Mouse (Mus musculus): Measurements from ENCODE around the gene Chfr. TPM values are rescaled to one million over a fixed set of nuclear protein-coding genes. Genes with fewer than 3 reads are reported as not detected.

Gene Chfr
- polyA plus RNA-seq, 1 experiment: 20.4 TPM

- H3K4me3 ChIP-seq: peak overlapping the region; percentile 84
- peaks cover 17% of the 10 kb centered on the region for H3K79me2 ChIP-seq (ENCODE audit: control insufficient read depth, insufficient read depth)
- H3K36me3 ChIP-seq (ENCODE audit: control insufficient read depth, insufficient read depth): peaks cover 4% of the 10 kb centered on the region
- H3K4me2 ChIP-seq (ENCODE audit: low read depth): peak overlapping the region; percentile 68
- H3ac ChIP-seq (ENCODE audit: control insufficient read depth, insufficient read length): peak overlapping the region; percentile 63
- H3K27me3 ChIP-seq (ENCODE audit: control insufficient read depth, insufficient read depth, insufficient read length): no peaks in the 10 kb centered on the region
- TF ChIP-seq MYOD1 (IDR thresholded peaks at IDR 0.05; ENCODE audit: control insufficient read depth in 1 of 3, insufficient read length in 2 of 3, low read depth in 2 of 3) (no peak), USF1 (IDR thresholded peaks at IDR 0.05; ENCODE audit: low read depth) (no peak), TCF12 (IDR thresholded peaks at IDR 0.05; ENCODE audit: insufficient read depth, poor library complexity, severe bottlenecking) (no peak), SRF (IDR thresholded peaks at IDR 0.05; ENCODE audit: control insufficient read depth, insufficient read length, low read depth) (no peak), POLR2AphosphoS2 (IDR thresholded peaks at IDR 0.05; ENCODE audit: insufficient read length, low read depth) (no peak), POLR2A (IDR thresholded peaks at IDR 0.05; ENCODE audit: insufficient read length, low read depth) (no peak), TCF3 (IDR thresholded peaks at IDR 0.05; ENCODE audit: insufficient read length, low read depth) (no peak), MYOG (IDR thresholded peaks at IDR 0.05; ENCODE audit: control insufficient read depth in 1 of 3, insufficient read depth in 1 of 3, insufficient read length in 2 of 3, low read depth in 2 of 3) (no peak), MAX (IDR thresholded peaks at IDR 0.05; ENCODE audit: low read depth) (no peak), REST (IDR thresholded peaks at IDR 0.05; ENCODE audit: insufficient read depth, insufficient read length) (no peak), CEBPB (IDR thresholded peaks at IDR 0.05; ENCODE audit: insufficient read depth, poor library complexity, severe bottlenecking) (no peak), E2F4 (IDR thresholded peaks at IDR 0.05; ENCODE audit: insufficient read depth) (no peak)
These were observed 29.3 kb upstream of the Chfr start for GRCm38 (mm10) chr5:110106140-110106871.

GRCm38 (mm10) chr5:110106901-110107564 lies 28.6 kb upstream of the Chfr start:
- Histone ChIP-seq H3K79me2 (ENCODE audit: control insufficient read depth, insufficient read depth) (peaks cover 17% of the 10 kb centered on the region), H3K4me2 (ENCODE audit: low read depth) (peak overlapping the region; percentile 68), H3K4me3 (peak overlapping the region; percentile 84), H3ac (ENCODE audit: control insufficient read depth, insufficient read length) (peak overlapping the region; percentile 63), H3K27me3 (ENCODE audit: control insufficient read depth, insufficient read depth, insufficient read length) (no peaks in the 10 kb centered on the region), H3K36me3 (ENCODE audit: control insufficient read depth, insufficient read depth) (peaks cover 4% of the 10 kb centered on the region)
- no peak for TF ChIP-seq TCF12 (IDR thresholded peaks at IDR 0.05; ENCODE audit: insufficient read depth, poor library complexity, severe bottlenecking)
- no peak for TF ChIP-seq REST (IDR thresholded peaks at IDR 0.05; ENCODE audit: insufficient read depth, insufficient read length)
- no peak for TF ChIP-seq SRF (IDR thresholded peaks at IDR 0.05; ENCODE audit: control insufficient read depth, insufficient read length, low read depth)
- no peak for TF ChIP-seq POLR2AphosphoS2 (IDR thresholded peaks at IDR 0.05; ENCODE audit: insufficient read length, low read depth)
- no peak for TF ChIP-seq POLR2A (IDR thresholded peaks at IDR 0.05; ENCODE audit: insufficient read length, low read depth)
- TF ChIP-seq MYOD1 (IDR thresholded peaks at IDR 0.05; ENCODE audit: control insufficient read depth in 1 of 3, insufficient read length in 2 of 3, low read depth in 2 of 3): no peak
- TF ChIP-seq CEBPB (IDR thresholded peaks at IDR 0.05; ENCODE audit: insufficient read depth, poor library complexity, severe bottlenecking): no peak
- TF ChIP-seq MYOG (IDR thresholded peaks at IDR 0.05; ENCODE audit: control insufficient read depth in 1 of 3, insufficient read depth in 1 of 3, insufficient read length in 2 of 3, low read depth in 2 of 3): no peak
- TF ChIP-seq E2F4 (IDR thresholded peaks at IDR 0.05; ENCODE audit: insufficient read depth): no peak
- TF ChIP-seq TCF3 (IDR thresholded peaks at IDR 0.05; ENCODE audit: insufficient read length, low read depth): no peak
- TF ChIP-seq USF1 (IDR thresholded peaks at IDR 0.05; ENCODE audit: low read depth): no peak
- TF ChIP-seq MAX (IDR thresholded peaks at IDR 0.05; ENCODE audit: low read depth): no peak

- TF ChIP-seq E2F4 (IDR thresholded peaks at IDR 0.05; ENCODE audit: insufficient read depth) (no peak), POLR2A (IDR thresholded peaks at IDR 0.05; ENCODE audit: insufficient read length, low read depth) (peak; percentile 69), MYOD1 (IDR thresholded peaks at IDR 0.05; ENCODE audit: control insufficient read depth in 1 of 3, insufficient read length in 2 of 3, low read depth in 2 of 3) (peak in 1 of 3 experiments; percentile 10), MYOG (IDR thresholded peaks at IDR 0.05; ENCODE audit: control insufficient read depth in 1 of 3, insufficient read depth in 1 of 3, insufficient read length in 2 of 3, low read depth in 2 of 3) (peak in 1 of 3 experiments; percentile 4), REST (IDR thresholded peaks at IDR 0.05; ENCODE audit: insufficient read depth, insufficient read length) (no peak), POLR2AphosphoS2 (IDR thresholded peaks at IDR 0.05; ENCODE audit: insufficient read length, low read depth) (peak; percentile 53), USF1 (IDR thresholded peaks at IDR 0.05; ENCODE audit: low read depth) (no peak), MAX (IDR thresholded peaks at IDR 0.05; ENCODE audit: low read depth) (peak; percentile 11), CEBPB (IDR thresholded peaks at IDR 0.05; ENCODE audit: insufficient read depth, poor library complexity, severe bottlenecking) (no peak)
- Histone ChIP-seq H3K4me3 (peak within 1 kb of the TSS; percentile 84), H3K79me2 (ENCODE audit: control insufficient read depth, insufficient read depth) (peaks cover 17% of the 10 kb centered on the region), H3K27me3 (ENCODE audit: control insufficient read depth, insufficient read depth, insufficient read length) (no peaks in the 10 kb centered on the region), H3ac (ENCODE audit: control insufficient read depth, insufficient read length) (peak within 1 kb of the TSS; percentile 63), H3K36me3 (ENCODE audit: control insufficient read depth, insufficient read depth) (peaks cover 4% of the 10 kb centered on the region), H3K4me2 (ENCODE audit: low read depth) (peak within 1 kb of the TSS; percentile 74)
These were observed 27.9 kb upstream of the Chfr start, which contains the start of gene Gtpbp6 for GRCm38 (mm10) chr5:110107581-110108304. Gtpbp6 (minus strand) TSS chr5:110108197.

DNA sequence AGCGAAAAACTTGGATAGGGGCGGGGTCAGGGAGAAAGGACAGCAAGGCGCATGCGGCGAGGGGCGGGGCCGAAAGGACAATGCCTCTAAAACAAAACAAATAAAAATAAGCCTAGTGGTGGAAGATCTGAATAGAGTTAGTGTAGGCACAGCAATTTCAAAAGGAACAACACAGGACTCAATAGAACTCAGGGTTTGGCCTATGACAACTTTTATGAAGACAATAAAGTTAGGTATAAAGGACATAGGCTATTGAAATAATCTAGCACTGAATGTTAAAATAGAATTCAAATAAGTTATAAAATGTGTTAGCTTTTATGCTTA lies 27.4 kb upstream of the Chfr start:
- Histone ChIP-seq H3ac (ENCODE audit: control insufficient read depth, insufficient read length) (peak overlapping the region; percentile 63), H3K4me2 (ENCODE audit: low read depth) (peak overlapping the region; percentile 74), H3K27me3 (ENCODE audit: control insufficient read depth, insufficient read depth, insufficient read length) (no peaks in the 10 kb centered on the region), H3K36me3 (ENCODE audit: control insufficient read depth, insufficient read depth) (peaks cover 6% of the 10 kb centered on the region), H3K79me2 (ENCODE audit: control insufficient read depth, insufficient read depth) (peaks cover 17% of the 10 kb centered on the region), H3K4me3 (peak overlapping the region; percentile 84)
- TF ChIP-seq REST (IDR thresholded peaks at IDR 0.05; ENCODE audit: insufficient read depth, insufficient read length): no peak
- TF ChIP-seq POLR2A (IDR thresholded peaks at IDR 0.05; ENCODE audit: insufficient read length, low read depth): no peak
- TF ChIP-seq TCF12 (IDR thresholded peaks at IDR 0.05; ENCODE audit: insufficient read depth, poor library complexity, severe bottlenecking): no peak
- TF ChIP-seq CEBPB (IDR thresholded peaks at IDR 0.05; ENCODE audit: insufficient read depth, poor library complexity, severe bottlenecking): no peak
- no peak for TF ChIP-seq E2F4 (IDR thresholded peaks at IDR 0.05; ENCODE audit: insufficient read depth)
- no peak for TF ChIP-seq USF1 (IDR thresholded peaks at IDR 0.05; ENCODE audit: low read depth)
- no peak for TF ChIP-seq TCF3 (IDR thresholded peaks at IDR 0.05; ENCODE audit: insufficient read length, low read depth)
- TF ChIP-seq MYOD1 (IDR thresholded peaks at IDR 0.05; ENCODE audit: control insufficient read depth in 1 of 3, insufficient read length in 2 of 3, low read depth in 2 of 3): no peak
- TF ChIP-seq MYOG (IDR thresholded peaks at IDR 0.05; ENCODE audit: control insufficient read depth in 1 of 3, insufficient read depth in 1 of 3, insufficient read length in 2 of 3, low read depth in 2 of 3): no peak
- no peak for TF ChIP-seq POLR2AphosphoS2 (IDR thresholded peaks at IDR 0.05; ENCODE audit: insufficient read length, low read depth)
- no peak for TF ChIP-seq SRF (IDR thresholded peaks at IDR 0.05; ENCODE audit: control insufficient read depth, insufficient read length, low read depth)
- TF ChIP-seq MAX (IDR thresholded peaks at IDR 0.05; ENCODE audit: low read depth): no peak

Data from myocyte (in vitro differentiated cells).